Mouse (Mus musculus) cerebellum, adult 2 months (tissue): Measurements from ENCODE around the gene Sprr1a. TPM values are rescaled to one million over a fixed set of nuclear protein-coding genes. Genes with fewer than 3 reads are reported as not detected.

Experiments
- DNase-seq, 2 experiments: peaks; one replicate each; pipeline ENCODE4 v3.0.0; 2021
- H3K27ac ChIP-seq: fragments of 200-500 bp; 2 replicates; pipeline ENCODE4 v1.5.1; 2012; ENCODE audit warnings: low read length, control low read depth, inconsistent platforms; ENCODE audit not compliant: insufficient read depth
- H3K27me3 ChIP-seq: fragments of 200-500 bp; 2 replicates; pipeline ENCODE4 v1.6.1; 2012; ENCODE audit warnings: inconsistent platforms, mild to moderate bottlenecking, low read length, moderate library complexity; ENCODE audit not compliant: control insufficient read depth, insufficient read depth
- H3K4me1 ChIP-seq: fragments of 200-500 bp; 2 replicates; pipeline ENCODE4 v1.6.1; 2011; ENCODE audit warnings: low read length; ENCODE audit not compliant: control insufficient read depth, insufficient read depth
- H3K4me3 ChIP-seq: fragments of 200-500 bp; replicated peaks from 2 replicates; pipeline ENCODE3; 2011; ENCODE audit warnings: mild to moderate bottlenecking, low read depth, low read length, control low read depth; ENCODE audit not compliant: insufficient read depth
- CTCF ChIP-seq: fragments of 200-500 bp; IDR thresholded peaks from 2 replicates; pipeline ENCODE4 v1.5.1; 2011; ENCODE audit warnings: low read depth, mild to moderate bottlenecking, control low read depth, low read length, moderate library complexity, borderline replicate concordance; ENCODE audit not compliant: insufficient read depth
- POLR2A ChIP-seq: fragments of 200-500 bp; IDR thresholded peaks from 2 replicates; pipeline ENCODE4 v1.6.1; 2011; ENCODE audit warnings: low read length, control low read depth, borderline replicate concordance; ENCODE audit not compliant: insufficient read depth
- WGBS: fragments of 180-500 bp; shearing (Covaris S2); methylation state at CpG from one replicate; pipeline ENCODE4 v1.1.7; 2018; 5-methylcytosine and 5-hydroxymethylcytosine counted together
- polyA plus RNA-seq: library from polyadenylated mRNA; depleted of rRNA; stranded (reverse); fragments of >200 nt; gene quantifications from 2 replicates; pipeline ENCODE4 v1.2.3, GENCODE M21; 2012; rRNA removed

Gene Sprr1a
- polyA plus RNA-seq, 1 experiment: 0.70 TPM

- no peak within 1 kb of the TSS for H3K27ac ChIP-seq
- DNase-seq: no peak
- H3K4me1 ChIP-seq: no peaks in the 10 kb centered on the region
- 93% methylated on average over 3 of the region's 3 CpGs for WGBS
- no peak within 1 kb of the TSS for H3K4me3 ChIP-seq
- TF ChIP-seq CTCF (no peak), POLR2A (no peak)
- H3K27me3 ChIP-seq: no peaks in the 10 kb centered on the region
These were observed 47.0 kb downstream of the Sprr1a start, which contains the start of gene Sprr1b for GRCm38 (mm10) chr3:92438689-92439088. TSS of gene Sprr1b (minus strand) at chr3:92438789.

Other genes with a start within 250 kb of the Sprr1a start
- gene Sprr2a3, start 200.5 kb downstream of the Sprr1a start, polyA plus RNA-seq: not detected in 2 replicates
- gene Sprr2b, start 169.3 kb downstream of the Sprr1a start, polyA plus RNA-seq: 0.14 TPM in 1 of 2 replicates, not detected in the other
- not detected in 2 replicates for gene Sprr2d, start 146.8 kb downstream of the Sprr1a start, polyA plus RNA-seq
- gene Sprr2e, start 133.8 kb downstream of the Sprr1a start, polyA plus RNA-seq: not detected in 2 replicates
- not detected in 2 replicates for gene Sprr2f, start 120.7 kb downstream of the Sprr1a start, polyA plus RNA-seq
- not detected in 2 replicates for gene Sprr2h, start 100.2 kb downstream of the Sprr1a start, polyA plus RNA-seq
- not detected in 2 replicates for gene Sprr2i, start 77.9 kb downstream of the Sprr1a start, polyA plus RNA-seq
- gene Sprr2j-ps, start 67.8 kb downstream of the Sprr1a start, polyA plus RNA-seq: not detected in 2 replicates
- gene Gm9774, start 56.5 kb downstream of the Sprr1a start, polyA plus RNA-seq: 9.8 and 9.9 TPM in 2 replicates
- not detected in 2 replicates for gene Sprr2k, start 53.3 kb downstream of the Sprr1a start, polyA plus RNA-seq
- gene Sprr1b, start 47.1 kb downstream of the Sprr1a start, polyA plus RNA-seq: not detected in 2 replicates
- gene Sprr3, start 27.2 kb downstream of the Sprr1a start, polyA plus RNA-seq: not detected in 2 replicates
- not detected in 2 replicates for gene Sprr4, start 14.6 kb upstream of the Sprr1a start, polyA plus RNA-seq
- gene 2310046K23Rik, start 48.6 kb upstream of the Sprr1a start, polyA plus RNA-seq: not detected in 2 replicates
- not detected in 2 replicates for gene Ivl, start 87.8 kb upstream of the Sprr1a start, polyA plus RNA-seq
- gene Smcp, start 103.1 kb upstream of the Sprr1a start, polyA plus RNA-seq: not detected in 2 replicates
- gene 2210017I01Rik, start 121.6 kb upstream of the Sprr1a start, polyA plus RNA-seq: not detected in 2 replicates
- not detected in 2 replicates for gene Lce6a, start 135.8 kb upstream of the Sprr1a start, polyA plus RNA-seq
- not detected in 2 replicates for gene Lce1a1, start 162.4 kb upstream of the Sprr1a start, polyA plus RNA-seq
- not detected in 2 replicates for gene Lce1b, start 171.0 kb upstream of the Sprr1a start, polyA plus RNA-seq
- not detected in 2 replicates for gene Lce1a2, start 184.4 kb upstream of the Sprr1a start, polyA plus RNA-seq
- not detected in 2 replicates for gene Lce1c, start 193.4 kb upstream of the Sprr1a start, polyA plus RNA-seq
- not detected in 2 replicates for gene Lce1d, start 201.3 kb upstream of the Sprr1a start, polyA plus RNA-seq
- not detected in 2 replicates for gene Lce1e, start 223.2 kb upstream of the Sprr1a start, polyA plus RNA-seq
- not detected in 2 replicates for gene Lce1f, start 234.5 kb upstream of the Sprr1a start, polyA plus RNA-seq